Mouse (Mus musculus) heart, adult 2 months (tissue): ENCODE measurements around the gene Slc7a11.

Experiments
- CTCF ChIP-seq: fragments of 200-600 bp; IDR thresholded peaks from 2 replicates; pipeline ENCODE4 v1.8.1; 2022; ENCODE audit warnings: antibody characterized with exemption, mild to moderate bottlenecking, moderate library complexity
- EP300 ChIP-seq: fragments of 200-500 bp; IDR thresholded peaks from 2 replicates; pipeline ENCODE4 v1.6.1; 2011; ENCODE audit warnings: low read depth, low read length, control low read depth; ENCODE audit not compliant: insufficient read depth
- POLR2A ChIP-seq: fragments of 200-500 bp; IDR thresholded peaks from 2 replicates; pipeline ENCODE4 v1.6.1; 2011; ENCODE audit warnings: mild to moderate bottlenecking, low read depth, low read length, control low read depth; ENCODE audit not compliant: insufficient read depth

- TF ChIP-seq POLR2A (no peak), CTCF (no peak), EP300 (no peak)
Measured at GRCm38 (mm10) chr3:50441330-50441729, 2.1 kb downstream of the Slc7a11 start.
